Mouse (Mus musculus) lung, postnatal 14 days (tissue): ENCODE measurements around the gene Wdr17.
"Not testable (repeated sequence)": the region's sequence is repeated elsewhere in the genome, so short reads cannot be mapped to it uniquely, and the experiment has no call there.

ENCODE experiments used
- DNase-seq: peaks from one replicate; pipeline ENCODE4 v3.0.0; 2021

Gene Wdr17

GRCm38 (mm10) chr8:54791858-54792698 lies 94.9 kb downstream of the Wdr17 start:
- no peak for DNase-seq

DNA sequence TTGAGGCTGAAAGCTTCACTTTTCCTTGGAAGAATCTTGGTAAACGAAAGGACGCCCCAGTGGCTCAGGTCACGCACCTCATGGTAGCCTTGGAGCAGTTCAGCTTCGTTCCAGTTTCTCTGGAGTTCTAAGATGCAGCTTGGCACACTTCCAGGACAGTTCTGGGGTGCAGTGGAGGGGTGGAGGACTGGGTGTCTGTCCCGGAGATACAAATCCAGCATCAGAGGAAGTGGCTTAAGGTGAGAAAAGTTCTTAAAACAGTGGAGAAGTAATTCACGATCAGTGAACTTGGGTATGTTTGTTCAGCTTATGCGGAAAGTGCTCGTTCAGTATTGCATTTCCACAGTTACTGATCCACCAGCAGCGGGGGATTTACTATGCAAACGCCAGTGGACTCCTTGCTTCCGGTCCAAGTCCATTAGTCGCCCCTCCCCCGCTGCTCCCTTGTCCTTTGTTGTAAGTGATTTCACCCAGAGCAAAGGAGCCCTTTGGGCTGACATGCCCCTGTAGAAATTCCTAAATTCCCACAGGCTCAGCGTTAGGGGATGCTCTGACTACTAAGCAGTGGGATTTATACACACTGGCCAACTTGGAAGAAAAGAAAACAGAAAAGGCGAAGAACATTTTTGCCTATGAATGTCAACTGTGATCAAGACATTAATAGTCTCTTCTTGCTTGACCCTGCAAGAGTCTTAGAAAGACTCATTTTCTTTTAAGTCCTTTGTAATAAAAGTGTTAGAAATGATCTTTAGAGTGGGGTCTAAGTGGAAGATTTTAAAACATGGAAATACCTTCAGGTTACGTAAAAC lies 106.6 kb downstream of the Wdr17 start:
- DNase-seq = peak; percentile 16

DNA sequence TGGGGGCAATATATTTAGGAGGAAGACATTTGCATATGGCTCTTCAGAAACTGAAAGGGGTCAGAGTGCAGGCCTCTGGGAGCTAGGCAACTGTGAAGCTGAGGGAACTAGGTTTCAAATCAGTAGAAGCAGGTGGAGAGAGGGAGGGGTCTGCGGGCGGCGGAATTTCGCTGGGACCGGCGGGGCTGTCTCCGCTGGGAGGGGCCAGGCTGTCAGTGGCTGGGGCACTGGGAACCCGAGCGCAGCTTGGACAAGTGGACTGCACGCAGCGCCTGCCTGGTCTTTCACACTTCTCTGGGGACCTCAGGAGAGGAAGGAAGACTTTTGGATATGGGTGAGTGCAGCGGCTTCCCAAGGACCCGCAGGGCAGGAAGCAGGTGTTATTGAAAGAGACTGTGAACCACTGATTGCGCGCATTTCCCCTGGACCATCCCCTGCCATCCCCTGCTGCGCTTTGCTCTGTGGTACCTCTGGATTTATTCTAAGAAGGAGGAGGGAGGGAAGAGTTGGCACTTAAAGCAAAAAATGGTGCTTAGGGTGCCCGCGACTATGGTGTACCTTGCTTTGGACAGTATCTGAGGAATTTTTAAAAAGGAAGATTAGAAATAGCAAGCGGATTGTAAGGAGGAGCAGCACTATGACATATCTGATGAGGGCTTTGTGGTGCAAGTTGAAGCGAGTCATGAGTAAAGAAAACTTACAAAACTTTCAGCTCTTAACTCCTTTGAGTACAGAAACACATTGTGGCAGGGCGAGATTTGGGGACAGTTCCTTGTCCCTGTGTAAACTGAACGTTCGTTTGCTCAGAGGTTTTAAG lies 107.5 kb downstream of the Wdr17 start:
- peak; percentile 7 for DNase-seq

DNA sequence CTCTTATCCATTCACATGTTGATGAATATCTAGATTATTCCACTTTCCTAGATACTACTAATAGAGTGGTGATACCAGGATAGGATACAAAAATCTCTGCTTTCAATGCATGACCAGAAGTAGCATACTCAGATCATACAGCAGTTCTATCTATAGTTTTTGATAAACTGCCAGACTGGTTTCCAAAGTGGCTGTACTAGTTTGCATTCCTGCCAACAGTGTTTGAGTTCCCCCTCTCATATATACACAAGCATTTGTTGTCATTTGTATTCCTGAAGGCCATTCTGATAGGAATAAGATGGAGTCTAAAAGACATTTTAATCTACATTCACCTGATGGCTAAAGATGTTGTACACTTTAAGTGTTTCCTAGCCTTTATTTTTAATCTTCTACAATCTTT lies 110.0 kb downstream of the Wdr17 start:
- no peak for DNase-seq

DNA sequence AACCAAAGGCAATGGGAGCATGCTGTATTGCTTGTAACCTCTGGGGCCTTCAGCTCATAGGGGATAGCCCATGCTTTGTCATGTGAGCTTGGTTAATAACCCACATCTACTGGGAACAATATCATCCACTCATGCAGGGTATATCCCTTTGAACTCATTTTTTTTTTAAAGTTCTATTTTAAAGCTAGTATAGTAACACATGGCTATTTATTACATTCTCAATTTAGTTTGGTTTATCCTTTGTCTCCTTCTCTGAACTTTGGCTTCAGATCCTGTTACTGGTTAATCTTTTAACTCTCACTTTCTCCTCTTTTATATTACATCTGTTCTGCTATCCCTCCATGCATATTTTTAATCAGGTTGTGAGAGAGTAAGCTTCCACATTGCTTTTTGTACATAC lies 110.7 kb downstream of the Wdr17 start:
- DNase-seq = no peak

GRCm38 (mm10) chr8:54757646-54758045 lies 129.3 kb downstream of the Wdr17 start:
- no peak for DNase-seq

DNA sequence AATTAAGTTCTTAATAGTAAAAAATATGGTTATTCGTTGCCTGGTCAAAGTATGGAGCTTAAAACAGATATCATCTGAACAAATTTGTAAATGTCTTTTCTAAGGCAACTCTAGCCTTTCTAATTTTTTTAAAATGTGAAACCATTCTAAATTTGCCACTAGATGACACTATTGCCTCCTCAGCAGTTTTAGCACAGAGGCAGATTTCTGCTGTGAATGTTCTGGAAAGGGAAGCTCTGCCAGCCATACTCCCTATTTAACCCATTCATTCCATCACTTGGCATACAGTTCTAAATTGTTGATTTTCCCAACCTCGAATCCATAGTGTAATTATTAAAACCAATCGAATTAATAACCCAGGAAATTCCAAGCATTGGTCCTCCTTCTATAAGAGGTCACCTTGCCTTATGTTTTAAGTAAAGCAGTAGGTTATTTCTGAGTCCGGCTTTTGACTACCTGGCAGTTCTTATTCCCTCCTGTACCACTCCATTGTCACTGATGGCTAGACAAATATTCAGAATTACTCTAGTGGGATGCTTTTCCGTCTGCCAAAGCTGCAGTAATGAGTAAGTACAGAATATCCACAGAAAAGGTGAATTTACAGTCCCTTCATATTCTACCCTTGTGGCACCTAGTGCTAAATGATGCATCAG lies 150.2 kb downstream of the Wdr17 start:
- no peak for DNase-seq

DNA sequence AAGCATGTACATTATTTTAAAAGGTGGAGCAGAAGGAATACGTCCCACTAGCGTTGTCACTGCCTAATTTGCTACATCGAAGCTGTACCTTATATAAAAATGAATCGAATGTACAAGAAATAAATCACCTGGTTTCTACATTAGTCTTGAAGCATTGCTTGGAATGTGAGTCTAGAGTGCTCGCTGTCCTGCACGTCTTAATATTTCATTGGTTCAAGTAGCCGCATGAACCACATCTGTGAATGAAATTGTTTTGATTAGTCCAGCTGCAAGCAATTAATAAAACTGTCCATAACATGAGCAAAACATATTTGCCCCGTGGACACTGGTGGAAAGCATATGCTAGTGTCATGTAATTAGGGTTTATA lies 162.3 kb downstream of the Wdr17 start:
- no peak for DNase-seq

- DNase-seq = peak; percentile 59
Measured at GRCm38 (mm10) chr8:54723976-54724667, 162.9 kb downstream of the Wdr17 start.

DNA sequence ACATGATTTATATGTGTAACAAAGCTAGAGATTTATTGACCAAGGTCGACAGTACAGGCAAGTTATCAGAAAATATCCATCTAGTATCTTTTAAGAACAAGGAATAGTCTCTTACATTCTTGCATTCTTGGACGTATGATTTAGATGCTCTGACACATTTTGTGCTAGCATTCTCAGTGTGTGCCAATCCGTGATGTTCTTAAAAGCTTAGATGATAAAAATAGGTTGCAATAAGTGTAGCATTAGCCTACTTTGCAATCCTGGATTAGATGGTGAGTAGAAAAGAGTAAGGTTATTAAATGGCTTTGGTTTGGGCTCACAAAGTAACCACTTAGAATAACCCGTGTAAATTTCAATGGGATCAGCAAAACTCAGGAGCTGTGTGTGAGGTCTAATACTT lies 168.5 kb downstream of the Wdr17 start:
- DNase-seq = no peak

- DNase-seq = no peak
Measured at GRCm38 (mm10) chr8:54705743-54706142, 181.2 kb downstream of the Wdr17 start.

GRCm38 (mm10) chr8:54671806-54672205 lies 215.2 kb downstream of the Wdr17 start:
- DNase-seq = no peak

GRCm38 (mm10) chr8:54667756-54668155 lies 219.2 kb downstream of the Wdr17 start:
- DNase-seq = no peak

DNA sequence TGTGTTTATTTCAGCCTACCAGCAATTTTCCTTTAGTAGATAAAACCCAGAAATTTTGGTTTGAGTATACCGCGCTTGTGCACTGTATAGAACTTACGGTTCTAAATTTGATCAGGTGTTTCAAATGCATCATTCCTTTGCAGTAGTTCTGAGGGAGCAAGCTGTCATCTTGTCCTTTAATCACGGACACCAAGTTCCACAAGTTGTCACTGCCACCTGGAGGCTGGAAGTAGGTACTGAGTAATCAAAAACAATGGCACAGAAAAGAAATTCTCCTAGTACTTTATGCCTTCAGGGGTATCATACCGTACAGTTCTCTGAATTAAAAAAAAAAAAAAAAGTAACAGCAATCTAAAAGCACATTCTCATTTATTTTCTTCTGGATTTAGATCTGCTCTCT lies 226.3 kb downstream of the Wdr17 start:
- DNase-seq = peak; percentile 38

DNA sequence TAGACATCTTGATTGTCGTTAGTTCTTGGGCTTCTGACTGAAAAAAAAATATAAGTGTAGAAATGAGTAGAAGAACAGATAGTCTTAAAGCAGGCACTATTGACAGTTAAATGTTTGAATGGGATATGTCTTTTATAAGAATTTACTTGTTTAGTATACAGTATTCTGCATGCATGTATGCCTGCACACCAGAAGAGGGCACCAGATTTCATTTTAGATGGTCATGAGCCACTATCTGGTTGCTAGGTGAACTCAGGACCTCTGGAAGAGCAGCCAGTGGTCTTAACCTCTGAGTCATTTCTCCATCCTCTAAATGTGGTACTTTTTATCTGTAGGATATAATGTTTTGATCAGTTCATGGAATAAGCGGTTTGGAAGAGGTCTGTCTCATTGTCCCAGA lies 227.3 kb downstream of the Wdr17 start:
- no peak for DNase-seq

- DNase-seq = no peak
Measured at GRCm38 (mm10) chr8:54638634-54639033, 248.3 kb downstream of the Wdr17 start.

GRCm38 (mm10) chr8:54616710-54617109 lies 270.3 kb downstream of the Wdr17 start:
- not testable (repeated sequence) for DNase-seq

GRCm38 (mm10) chr8:54610238-54610637 lies 276.7 kb downstream of the Wdr17 start:
- no peak for DNase-seq

DNA sequence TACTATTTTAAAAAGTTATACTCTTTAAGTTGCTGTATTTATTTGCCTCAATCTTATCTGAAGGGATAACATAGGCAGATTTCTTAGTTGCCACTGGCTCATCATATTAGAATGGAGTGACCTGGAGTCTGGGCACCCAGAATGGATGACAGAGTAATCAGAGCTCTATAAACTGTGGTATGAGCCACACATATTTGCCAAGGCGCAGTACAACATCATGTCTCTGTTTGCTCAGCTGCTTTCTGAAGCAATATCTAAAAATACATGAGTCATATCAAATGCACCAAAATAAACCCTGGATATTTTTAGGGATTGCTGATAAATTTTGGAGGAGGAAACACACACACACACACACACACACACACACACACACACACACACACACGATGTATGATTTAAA lies 277.6 kb downstream of the Wdr17 start:
- DNase-seq = no peak

- no peak for DNase-seq
Measured at GRCm38 (mm10) chr8:54603440-54603839, 283.5 kb downstream of the Wdr17 start.

- no peak for DNase-seq
Measured at GRCm38 (mm10) chr8:54600671-54601251, 286.2 kb downstream of the Wdr17 start, which contains the start of gene Spata4. Spata4 (plus strand) TSS chr8:54600781.

DNA sequence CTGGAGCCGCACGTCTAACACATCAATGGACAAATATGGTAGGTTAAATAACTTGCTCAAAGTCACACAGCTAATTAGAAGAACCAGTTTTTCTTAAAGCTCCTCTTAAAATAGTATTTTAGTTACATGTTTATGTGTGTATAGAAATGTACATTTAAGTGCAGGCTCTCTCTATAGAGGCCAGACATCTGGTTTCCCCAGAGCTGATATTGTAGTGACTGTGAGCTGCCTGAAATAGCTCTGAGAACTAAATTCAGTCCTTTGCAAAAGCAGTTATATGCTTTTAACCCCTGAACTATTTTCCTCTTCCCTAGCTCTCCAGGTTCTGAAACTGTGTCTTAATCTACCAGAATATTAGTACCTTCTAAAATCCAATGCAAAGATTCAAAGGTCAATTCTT lies 289.6 kb downstream of the Wdr17 start:
- DNase-seq = no peak
